Mouse (Mus musculus): ENCODE results near the gene Rad51b. TPM values are rescaled to one million over a fixed set of nuclear protein-coding genes. Genes with fewer than 3 reads are reported as not detected.
A peak's percentile ranks its signal among the peaks of the same experiment; 100 is the strongest.

Rad51b gene
- polyA plus RNA-seq, 1 experiment from 2014 or later, result 4.3 TPM

- H3K36me3 ChIP-seq (replicated peaks), result no peaks in the 10 kb centered on the region
- H3K4me1 ChIP-seq (replicated peaks), result no peaks in the 10 kb centered on the region
- H3K4me2 ChIP-seq, result no peak overlapping the region
- H3K27ac ChIP-seq (replicated peaks), result no peak overlapping the region
- H3K9me3 ChIP-seq (replicated peaks), result no peaks in the 10 kb centered on the region
- WGBS (ENCODE audit: insufficient replicate concordance), result 81% methylated on average over 6 of the region's 6 CpGs
- H3K4me3 ChIP-seq (replicated peaks), result no peak overlapping the region
- H3K27me3 ChIP-seq, result no peaks in the 10 kb centered on the region
- ATAC-seq (ENCODE audit: insufficient read depth), result no peak
- no peak overlapping the region for H3K9ac ChIP-seq
Measured at GRCm38 (mm10) chr12:79782444-79783117, 485.5 kb downstream of the Rad51b start.

- Histone ChIP-seq H3K4me1 (replicated peaks) (no peaks in the 10 kb centered on the region), H3K4me3 (replicated peaks) (no peak overlapping the region), H3K36me3 (replicated peaks) (no peaks in the 10 kb centered on the region), H3K27me3 (no peaks in the 10 kb centered on the region), H3K9ac (no peak overlapping the region), H3K9me3 (replicated peaks) (no peaks in the 10 kb centered on the region), H3K27ac (replicated peaks) (no peak overlapping the region), H3K4me2 (no peak overlapping the region)
- 68% methylated on average over 7 of the region's 7 CpGs for WGBS (ENCODE audit: insufficient replicate concordance)
- ATAC-seq (ENCODE audit: insufficient read depth), result no peak
Measured at GRCm38 (mm10) chr12:79784159-79784558, 487.1 kb downstream of the Rad51b start.

GRCm38 (mm10) chr12:79785691-79786090 lies 488.6 kb downstream of the Rad51b start:
- Histone ChIP-seq H3K9ac (no peak overlapping the region), H3K9me3 (replicated peaks) (no peaks in the 10 kb centered on the region), H3K27me3 (no peaks in the 10 kb centered on the region), H3K36me3 (replicated peaks) (no peaks in the 10 kb centered on the region), H3K4me3 (replicated peaks) (no peak overlapping the region), H3K27ac (replicated peaks) (no peak overlapping the region), H3K4me1 (replicated peaks) (no peaks in the 10 kb centered on the region), H3K4me2 (no peak overlapping the region)
- no peak for ATAC-seq (ENCODE audit: insufficient read depth)
- 75% methylated on average over 3 of the region's 3 CpGs for whole genome bisulfite sequencing (ENCODE audit: insufficient replicate concordance)

- Histone ChIP-seq H3K27me3 (no peaks in the 10 kb centered on the region), H3K9ac (no peak overlapping the region), H3K27ac (replicated peaks) (no peak overlapping the region), H3K4me3 (replicated peaks) (no peak overlapping the region), H3K9me3 (replicated peaks) (no peaks in the 10 kb centered on the region), H3K36me3 (replicated peaks) (no peaks in the 10 kb centered on the region), H3K4me1 (replicated peaks) (no peaks in the 10 kb centered on the region), H3K4me2 (no peak overlapping the region)
- WGBS (ENCODE audit: insufficient replicate concordance), result 75% methylated on average over 10 of the region's 10 CpGs
- ATAC-seq (ENCODE audit: insufficient read depth), result no peak
Measured at GRCm38 (mm10) chr12:79787538-79787937, 490.5 kb downstream of the Rad51b start.

- Histone ChIP-seq H3K9me3 (replicated peaks) (no peaks in the 10 kb centered on the region), H3K4me2 (no peak overlapping the region), H3K27ac (replicated peaks) (no peak overlapping the region), H3K27me3 (no peaks in the 10 kb centered on the region), H3K4me3 (replicated peaks) (no peak overlapping the region), H3K4me1 (replicated peaks) (no peaks in the 10 kb centered on the region), H3K9ac (no peak overlapping the region), H3K36me3 (replicated peaks) (no peaks in the 10 kb centered on the region)
- 80% methylated on average over 5 of the region's 5 CpGs for WGBS (ENCODE audit: insufficient replicate concordance)
- no peak for ATAC-seq (ENCODE audit: insufficient read depth)
Measured at GRCm38 (mm10) chr12:79788340-79788739, 491.3 kb downstream of the Rad51b start.

GRCm38 (mm10) chr12:79789481-79789880 lies 492.4 kb downstream of the Rad51b start:
- no peak for ATAC-seq (ENCODE audit: insufficient read depth)
- Histone ChIP-seq H3K36me3 (replicated peaks) (no peaks in the 10 kb centered on the region), H3K27ac (replicated peaks) (no peak overlapping the region), H3K4me2 (no peak overlapping the region), H3K9ac (no peak overlapping the region), H3K27me3 (no peaks in the 10 kb centered on the region), H3K4me3 (replicated peaks) (no peak overlapping the region), H3K4me1 (replicated peaks) (no peaks in the 10 kb centered on the region), H3K9me3 (replicated peaks) (no peaks in the 10 kb centered on the region)
- 61% methylated on average over 6 of the region's 6 CpGs for WGBS (ENCODE audit: insufficient replicate concordance)

- Histone ChIP-seq H3K27ac (replicated peaks) (no peak overlapping the region), H3K4me1 (replicated peaks) (peaks cover 10% of the 10 kb centered on the region; the same call in 1 of the 2 replicates), H3K27me3 (no peaks in the 10 kb centered on the region), H3K9me3 (replicated peaks) (no peaks in the 10 kb centered on the region), H3K36me3 (replicated peaks) (no peaks in the 10 kb centered on the region), H3K9ac (no peak overlapping the region), H3K4me2 (no peak overlapping the region), H3K4me3 (replicated peaks) (no peak overlapping the region)
- WGBS (ENCODE audit: insufficient replicate concordance), result 60% methylated on average over 8 of the region's 8 CpGs
- no peak for ATAC-seq (ENCODE audit: insufficient read depth)
Measured at GRCm38 (mm10) chr12:79793382-79793781, 496.3 kb downstream of the Rad51b start.

- ATAC-seq (ENCODE audit: insufficient read depth), result no peak
- H3K9me3 ChIP-seq (replicated peaks), result no peaks in the 10 kb centered on the region
- H3K9ac ChIP-seq, result no peak overlapping the region
- H3K4me2 ChIP-seq, result no peak overlapping the region
- 65% methylated on average over 4 of the region's 4 CpGs for WGBS (ENCODE audit: insufficient replicate concordance)
- no peak overlapping the region for H3K4me3 ChIP-seq (replicated peaks)
- H3K4me1 ChIP-seq (replicated peaks), result peaks cover 14% of the 10 kb centered on the region
- no peaks in the 10 kb centered on the region for H3K36me3 ChIP-seq (replicated peaks)
- no peaks in the 10 kb centered on the region for H3K27me3 ChIP-seq
- H3K27ac ChIP-seq (replicated peaks), result no peak overlapping the region
Measured at GRCm38 (mm10) chr12:79794802-79795201, 497.7 kb downstream of the Rad51b start.

GRCm38 (mm10) chr12:79796260-79796659 lies 499.2 kb downstream of the Rad51b start:
- no peaks in the 10 kb centered on the region for H3K27me3 ChIP-seq
- no peaks in the 10 kb centered on the region for H3K36me3 ChIP-seq (replicated peaks)
- no peak overlapping the region for H3K9ac ChIP-seq
- peaks cover 17% of the 10 kb centered on the region for H3K4me1 ChIP-seq (replicated peaks)
- H3K9me3 ChIP-seq (replicated peaks), result no peaks in the 10 kb centered on the region
- 61% methylated on average over 6 of the region's 6 CpGs for WGBS (ENCODE audit: insufficient replicate concordance)
- no peak for ATAC-seq (ENCODE audit: insufficient read depth)
- H3K4me2 ChIP-seq, result no peak overlapping the region
- H3K27ac ChIP-seq (replicated peaks), result no peak overlapping the region
- no peak overlapping the region for H3K4me3 ChIP-seq (replicated peaks)

GRCm38 (mm10) chr12:79796823-79797821 lies 500.0 kb downstream of the Rad51b start:
- Histone ChIP-seq H3K36me3 (replicated peaks) (no peaks in the 10 kb centered on the region), H3K9me3 (replicated peaks) (no peaks in the 10 kb centered on the region), H3K4me2 (no peak overlapping the region), H3K27ac (replicated peaks) (no peak overlapping the region), H3K27me3 (no peaks in the 10 kb centered on the region), H3K9ac (no peak overlapping the region), H3K4me3 (replicated peaks) (no peak overlapping the region), H3K4me1 (replicated peaks) (peaks cover 18% of the 10 kb centered on the region)
- ATAC-seq (ENCODE audit: insufficient read depth), result no peak
- 37% methylated on average over 18 of the region's 18 CpGs for WGBS (ENCODE audit: insufficient replicate concordance)

- Histone ChIP-seq H3K36me3 (replicated peaks) (no peaks in the 10 kb centered on the region), H3K27ac (replicated peaks) (peak overlapping the region; percentile 71), H3K4me2 (no peak overlapping the region), H3K27me3 (no peaks in the 10 kb centered on the region), H3K4me3 (replicated peaks) (no peak overlapping the region), H3K4me1 (replicated peaks) (peaks cover 24% of the 10 kb centered on the region), H3K9me3 (replicated peaks) (no peaks in the 10 kb centered on the region), H3K9ac (no peak overlapping the region)
- ATAC-seq (ENCODE audit: insufficient read depth), result no peak
- 64% methylated on average over 3 of the region's 3 CpGs for WGBS (ENCODE audit: insufficient replicate concordance)
Measured at GRCm38 (mm10) chr12:79798488-79798887, 501.4 kb downstream of the Rad51b start.
